Comparison of ENCODE assay signal across 8 mouse cellular contexts in the genomic region with DNA sequence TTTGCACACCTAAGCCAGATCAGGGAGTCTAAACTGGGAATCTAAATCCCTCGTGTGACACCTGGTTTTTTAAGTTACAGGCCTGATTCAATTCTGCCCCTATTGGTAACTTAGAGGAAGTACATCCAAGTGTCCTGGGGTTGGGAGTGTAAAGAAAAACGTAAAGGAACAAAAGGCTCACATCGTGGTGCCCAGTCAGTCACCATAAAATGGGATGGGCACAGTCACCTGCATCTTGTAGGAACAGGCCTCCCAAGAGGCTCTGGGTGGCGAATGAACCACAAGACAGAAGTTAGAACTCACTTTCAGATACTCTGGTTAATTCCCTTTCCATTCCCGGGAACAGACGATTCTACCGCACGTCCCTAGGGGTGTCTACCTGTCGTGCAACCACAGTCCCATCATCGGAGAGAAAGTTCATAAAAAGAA. TPM values are rescaled to one million over a fixed set of nuclear protein-coding genes. Genes with fewer than 3 reads are reported as not detected.
DNase-seq lines count a peak whose midpoint lies in the region; ATAC-seq and TF ChIP-seq lines count a peak whose summit lies in the region.

No protein-coding gene starts in this region.

- H3K27ac ChIP-seq in testis, adult 2 months (ENCODE audit: control insufficient read depth, insufficient read depth, low read depth, low read length) = peak overlapping the region; percentile 70
- no peak overlapping the region for H3K27ac ChIP-seq in hindbrain, postnatal 0 days
- no peak overlapping the region for H3K27ac ChIP-seq in midbrain, postnatal 0 days (ENCODE audit: low read depth, low read length)

- DNase-seq in testis, postnatal 14 days (ENCODE audit: low spot score) = no peak
- peak; percentile 31 for DNase-seq in embryo, embryonic 11.5 days (ENCODE audit: low read depth, low spot score)
- DNase-seq in hindbrain, postnatal 0 days (ENCODE audit: low spot score) = peak; percentile 48
- DNase-seq in midbrain, postnatal 0 days (ENCODE audit: low spot score) = peak; percentile 28
- no peak for DNase-seq in ovary, postnatal 14 days (ENCODE audit: low spot score)
- DNase-seq in gastrocnemius, postnatal 4 days (ENCODE audit: low spot score in 2 of 2) = no peak
- DNase-seq in urinary bladder, postnatal 36 days (ENCODE audit: low spot score in 2 of 2) = no peak

- H3K4me2 ChIP-seq in hindbrain, postnatal 0 days (ENCODE audit: low read depth, low read length) = peak overlapping the region; percentile 94
- peak overlapping the region; percentile 97 for H3K4me2 ChIP-seq in midbrain, postnatal 0 days (ENCODE audit: low read depth, low read length, poor library complexity, severe bottlenecking)

- H3K9me3 ChIP-seq in hindbrain, postnatal 0 days (ENCODE audit: low read length) = no peaks in the 10 kb centered on the region
- no peaks in the 10 kb centered on the region for H3K9me3 ChIP-seq in midbrain, postnatal 0 days (ENCODE audit: low read length)

- WGBS in hindbrain, postnatal 0 days = 4% methylated on average over 10 of the region's 10 CpGs
- WGBS in midbrain, postnatal 0 days = 6% methylated on average over 10 of the region's 10 CpGs

- TF ChIP-seq CTCF in testis, adult 2 months (IDR thresholded peaks at IDR 0.05; ENCODE audit: control insufficient read depth, insufficient read depth, insufficient replicate concordance, low read depth, low read length) = no peak
- peak; percentile 66 for TF ChIP-seq CTCF in hindbrain, postnatal 0 days (IDR thresholded peaks at IDR 0.05; ENCODE audit: low read depth)
- peak; percentile 66 for TF ChIP-seq CTCF in midbrain, postnatal 0 days (IDR thresholded peaks at IDR 0.05)

- peaks cover 19% of the 10 kb centered on the region for H3K4me1 ChIP-seq in testis, adult 2 months (ENCODE audit: control insufficient read depth, insufficient read depth, low read length)
- peaks cover 6% of the 10 kb centered on the region; the same call in 1 of the 2 replicates for H3K4me1 ChIP-seq in hindbrain, postnatal 0 days (ENCODE audit: insufficient read depth, low read length)
- H3K4me1 ChIP-seq in midbrain, postnatal 0 days (ENCODE audit: insufficient read depth, low read length) = peaks cover 13% of the 10 kb centered on the region; the same call in 1 of the 2 replicates

- no peak for ATAC-seq in hindbrain, postnatal 0 days
- no peak for ATAC-seq in midbrain, postnatal 0 days (ENCODE audit: low FRiP score)

- peak overlapping the region; percentile 85 for H3K4me3 ChIP-seq in testis, adult 2 months (ENCODE audit: control insufficient read depth, low read depth, low read length)
- peak overlapping the region; percentile 45 for H3K4me3 ChIP-seq in hindbrain, postnatal 0 days (ENCODE audit: low read length)
- 0 out of 2 replicates have a peak overlapping the region, but pooled peaks have one; percentile 53 for H3K4me3 ChIP-seq in midbrain, postnatal 0 days (ENCODE audit: low read depth, low read length)

- H3K9ac ChIP-seq in hindbrain, postnatal 0 days (replicated peaks; ENCODE audit: low read length) = no peak overlapping the region
- H3K9ac ChIP-seq in midbrain, postnatal 0 days (replicated peaks; ENCODE audit: low read length, poor library complexity, severe bottlenecking) = no peak overlapping the region

- no peak for TF ChIP-seq POLR2A in testis, adult 2 months (IDR thresholded peaks at IDR 0.05; ENCODE audit: control insufficient read depth, low read depth, low read length)

- H3K27me3 ChIP-seq in testis, adult 2 months (ENCODE audit: control insufficient read depth, insufficient read depth, low read length) = no peaks in the 10 kb centered on the region
- H3K27me3 ChIP-seq in hindbrain, postnatal 0 days (ENCODE audit: insufficient read depth, low read length) = no peaks in the 10 kb centered on the region
- H3K27me3 ChIP-seq in midbrain, postnatal 0 days (ENCODE audit: insufficient read depth, low read length) = 0 out of 2 replicates have a peak, but pooled peaks cover 14% of the 10 kb centered on the region

- H3K36me3 ChIP-seq in testis, adult 2 months (ENCODE audit: control insufficient read depth, insufficient read depth, low read length) = no peaks in the 10 kb centered on the region
- no peaks in the 10 kb centered on the region for H3K36me3 ChIP-seq in hindbrain, postnatal 0 days (ENCODE audit: insufficient read depth, low read length)
- H3K36me3 ChIP-seq in midbrain, postnatal 0 days (ENCODE audit: insufficient read depth, low read length) = no peaks in the 10 kb centered on the region

RNA-seq across cellular contexts. Expression of a gene that starts 2.3 kb away (rescaled TPM):
- polyA plus RNA-seq in testis, adult 2 months (2012; rRNA removed) = 7.8 and 10.9 TPM in 2 replicates
- total RNA-seq in hindbrain, postnatal 0 days (2014; rRNA removed) = 6.0 and 13.0 TPM in 2 replicates
- polyA plus RNA-seq in hindbrain, postnatal 0 days (2015; fragmentation: Nextera tagmentation; extraction: Ambion mirVana) = 2.6 and 3.6 TPM in 2 replicates
- total RNA-seq in midbrain, postnatal 0 days (2014; rRNA removed) = 1.6 and 3.9 TPM in 2 replicates
- 2.0 and 2.2 TPM in 2 replicates for polyA plus RNA-seq in midbrain, postnatal 0 days (2015; fragmentation: Nextera tagmentation; extraction: Ambion mirVana)
- total RNA-seq in gastrocnemius, postnatal 4 days (2021) = 10 to 100 TPM; 65.5 to 75.0 TPM

Comparison
In these comparisons a context has a peak if more than half of its experiments do, and no peak if none do; other contexts are left out.
1. DNase-seq: peak in embryo, embryonic 11.5 days (single experiment), hindbrain, postnatal 0 days (single experiment) and midbrain, postnatal 0 days (single experiment); none in testis, postnatal 14 days (single experiment), ovary, postnatal 14 days (single experiment), gastrocnemius, postnatal 4 days (0 of 2) and urinary bladder, postnatal 36 days (0 of 2).
2. Peak in every context shown above with its lines, with median percentiles within 50 percentile points of each other: H3K4me3 ChIP-seq.